Mouse (Mus musculus) gastrocnemius, adult 2 months (tissue): ENCODE results near the gene Ndufb6. TPM values are rescaled to one million over a fixed set of nuclear protein-coding genes. Genes with fewer than 3 reads are reported as not detected.
A peak's percentile ranks its signal among the peaks of the same experiment; 100 is the strongest.
"Not testable (repeated sequence)": the region's sequence is repeated elsewhere in the genome, so short reads cannot be mapped to it uniquely, and the experiment has no call there.

Experiments
- DNase-seq: peaks from one replicate; pipeline ENCODE4 v3.0.0; 2022
- H3K27ac ChIP-seq: fragments of 200-600 bp; 2 replicates; pipeline ENCODE4 v1.8.1; 2022; ENCODE audit warnings: mild to moderate bottlenecking
- H3K4me3 ChIP-seq: fragments of 200-600 bp; 2 replicates; pipeline ENCODE4 v1.8.1; 2022; ENCODE audit warnings: mild to moderate bottlenecking, moderate library complexity
- CTCF ChIP-seq: fragments of 200-600 bp; IDR thresholded peaks from 2 replicates; pipeline ENCODE4 v1.8.1; 2022; ENCODE audit warnings: antibody characterized with exemption, mild to moderate bottlenecking, moderate library complexity
- intact Hi-C: fragments of 180-260 bp; cut with DNase I; formaldehyde crosslinking; loops from one replicate; pipeline ENCODE4 v1.15.1; 2025
- long read RNA-seq, 2 experiments: library from polyadenylated mRNA; stranded (forward); transcript quantifications; one replicate each; pipeline ENCODE4 v2.0.0; 2021
- total RNA-seq, 2 experiments: library from RNA; stranded (reverse); gene quantifications; 2 replicates each; pipeline ENCODE4 v1.2.3; 2021

The Ndufb6 gene
- total RNA-seq: 100 to 1,000 TPM; 249 to 333 TPM
- long read RNA-seq, experiment 1, transcript Ndufb6-201 (4 exons, 659 nt): major isoform, 299 of 303 reads
- long read RNA-seq, experiment 1, partial matches to known transcripts: 3 of 303 reads
- long read RNA-seq, experiment 1, other reads (novel, unspliced or antisense): 1 of 303 reads
- long read RNA-seq, experiment 2, transcript Ndufb6-201 (4 exons, 659 nt): major isoform, 330 of 332 reads
- long read RNA-seq, experiment 2, partial matches to known transcripts: 0 of 332 reads
- long read RNA-seq, experiment 2, other reads (novel, unspliced or antisense): 1 of 332 reads

DNA sequence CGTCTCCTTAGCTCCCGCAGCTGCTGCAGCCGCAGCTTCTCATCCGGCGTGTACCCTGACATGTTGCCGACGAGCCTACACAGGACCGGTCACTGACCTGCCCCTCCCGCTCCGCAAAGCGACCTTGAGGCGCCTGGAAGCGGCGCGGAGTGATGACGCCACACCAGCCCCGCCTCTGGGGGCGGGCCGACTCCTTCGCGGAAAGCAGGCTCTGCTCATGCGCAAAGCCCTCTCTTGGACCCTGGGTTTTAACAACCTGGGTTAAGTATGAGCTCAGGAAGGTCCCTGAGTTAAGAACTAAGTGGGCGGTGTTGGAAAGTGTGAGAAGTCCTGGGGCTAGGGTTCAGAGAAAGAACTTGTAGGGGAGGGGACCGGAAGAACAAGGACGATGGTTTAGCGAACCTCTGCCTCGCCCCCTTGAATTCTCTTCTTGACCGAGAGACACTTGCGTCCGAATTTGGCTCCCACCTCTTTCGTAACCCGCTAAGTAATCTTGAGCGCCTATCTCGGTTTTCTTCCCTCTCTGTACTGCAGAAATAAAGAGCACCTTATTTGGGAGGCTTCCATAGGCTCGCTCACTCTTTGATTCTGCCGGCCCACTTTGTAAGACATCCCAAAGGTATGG, at the start of gene Ndufb6:
TSS of gene Ndufb6 (minus strand) at position 146 of the 625 bp plus-strand sequence.
- H3K4me3 ChIP-seq: peak within 1 kb of the TSS; percentile 100
- no peak for TF ChIP-seq CTCF
- DNase-seq: peak; percentile 97
- peak within 1 kb of the TSS; percentile 95 for H3K27ac ChIP-seq
- intact Hi-C loops: loop anchor here (1.0 to 5.0 kb wide), 3 partner anchors 10 to 137 kb away; partner anchors contain the start of genes Aco1, Ddx58, Smim27 and Topors

DNA sequence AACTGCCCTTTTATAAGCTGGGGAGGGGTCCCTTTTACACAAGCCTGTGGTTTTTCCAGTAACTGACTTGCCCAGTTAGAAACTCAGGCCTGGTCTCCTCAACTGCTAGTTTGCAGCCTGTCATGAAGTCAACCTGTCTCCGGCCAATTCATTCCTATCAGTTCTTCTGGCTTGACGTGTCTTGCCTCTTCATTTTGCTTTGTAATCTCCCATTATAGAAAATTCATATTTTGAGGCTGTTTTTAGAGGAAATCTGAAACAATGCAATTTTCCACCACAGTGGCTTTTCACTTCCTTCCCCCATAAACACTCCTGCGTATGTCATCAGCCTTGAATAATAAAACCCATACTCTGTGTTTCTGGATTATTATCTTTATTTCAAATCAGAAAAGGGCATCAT, 47.9 kb upstream of the Ndufb6 start:
- TF ChIP-seq CTCF: no peak
- DNase-seq: no peak
- Histone ChIP-seq H3K4me3 (no peak overlapping the region), H3K27ac (no peak overlapping the region)
- intact Hi-C loops: no loop called here

GRCm38 (mm10) chr4:40324620-40325019, 45.4 kb upstream of the Ndufb6 start:
- H3K4me3 ChIP-seq: no peak overlapping the region
- no peak for TF ChIP-seq CTCF
- intact Hi-C loops: no loop called here
- DNase-seq: no peak
- H3K27ac ChIP-seq: no peak overlapping the region

GRCm38 (mm10) chr4:40317404-40317803, 38.2 kb upstream of the Ndufb6 start:
- no peak for DNase-seq
- intact Hi-C loops: no loop called here
- no peak overlapping the region for H3K27ac ChIP-seq
- no peak for TF ChIP-seq CTCF
- no peak overlapping the region for H3K4me3 ChIP-seq

DNA sequence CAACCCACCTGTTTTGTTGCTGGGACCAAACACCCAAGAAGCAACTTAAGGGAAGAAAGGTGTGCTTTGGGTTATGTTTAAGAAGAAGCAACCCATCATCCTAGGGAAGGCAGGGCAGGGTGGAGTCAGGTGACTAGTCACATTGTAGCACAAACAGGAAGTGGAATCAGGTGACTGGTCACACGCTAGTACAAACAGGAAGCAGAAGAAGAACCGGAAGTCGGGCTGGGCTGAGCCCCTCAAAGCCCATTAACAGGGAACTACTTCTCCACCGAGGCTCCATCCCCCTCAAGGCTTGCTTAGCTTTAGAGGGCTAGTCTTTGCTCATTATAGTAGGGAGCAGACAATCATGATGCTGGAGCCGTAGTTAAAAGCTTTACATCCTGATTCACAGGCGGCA, 33.8 kb upstream of the Ndufb6 start:
- DNase-seq: no peak
- intact Hi-C loops: no loop called here
- no peak for TF ChIP-seq CTCF
- no peak overlapping the region for H3K4me3 ChIP-seq
- no peak overlapping the region for H3K27ac ChIP-seq

GRCm38 (mm10) chr4:40312213-40312612, 33.0 kb upstream of the Ndufb6 start:
- no peak overlapping the region for H3K27ac ChIP-seq

GRCm38 (mm10) chr4:40310796-40311383, 31.7 kb upstream of the Ndufb6 start:
- intact Hi-C loops: no loop called here
- no peak overlapping the region for H3K4me3 ChIP-seq
- no peak for TF ChIP-seq CTCF
- no peak overlapping the region for H3K27ac ChIP-seq
- DNase-seq: no peak

More at GRCm38 (mm10) chr4:40312213-40312612, 33.0 kb upstream of the Ndufb6 start:
- DNase-seq: no peak
- TF ChIP-seq CTCF: no peak
- intact Hi-C loops: no loop called here
- H3K4me3 ChIP-seq: no peak overlapping the region

- Histone ChIP-seq H3K4me3 (no peak overlapping the region), H3K27ac (no peak overlapping the region)
- no peak for TF ChIP-seq CTCF
- no peak for DNase-seq
- intact Hi-C loops: no loop called here
These were observed 30.5 kb upstream of the Ndufb6 start for GRCm38 (mm10) chr4:40309682-40310081.

DNA sequence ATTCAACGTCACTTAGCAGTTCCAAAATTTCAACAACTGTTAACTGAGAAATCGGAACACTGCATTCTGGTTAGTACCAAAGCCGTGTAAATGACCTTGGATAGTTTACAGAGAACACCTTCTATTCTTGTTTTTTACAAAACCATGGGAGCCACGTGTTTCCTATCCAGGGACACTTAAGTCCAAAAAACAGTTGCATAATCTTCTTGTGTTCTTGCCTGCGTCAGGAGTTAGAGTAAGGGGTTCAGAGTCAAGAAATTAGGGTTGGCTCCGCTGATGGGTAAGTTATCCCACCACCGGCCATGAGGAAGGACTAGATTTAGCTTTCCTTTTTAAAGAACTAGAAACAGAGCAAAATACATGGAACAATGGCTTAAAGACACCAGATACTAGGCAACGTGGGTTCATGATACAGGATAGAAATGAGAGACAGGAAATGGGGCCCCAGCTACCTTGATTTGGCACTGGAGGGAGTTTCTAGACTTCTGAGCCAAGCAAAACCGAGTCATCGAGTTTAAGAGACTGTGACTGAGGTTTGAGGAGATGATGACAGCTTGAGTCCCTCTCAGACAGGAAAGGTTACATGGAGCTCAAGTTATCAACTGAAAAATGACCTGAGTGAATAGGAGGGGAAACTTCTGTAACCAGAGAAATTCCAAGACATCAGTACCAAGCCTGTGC, 23.4 kb upstream of the Ndufb6 start:
- no peak for DNase-seq
- no peak overlapping the region for H3K4me3 ChIP-seq
- intact Hi-C loops: no loop called here
- no peak for TF ChIP-seq CTCF
- no peak overlapping the region for H3K27ac ChIP-seq

GRCm38 (mm10) chr4:40301076-40301789, 22.0 kb upstream of the Ndufb6 start:
- peak; percentile 58 for DNase-seq
- Histone ChIP-seq H3K4me3 (peak overlapping the region; percentile 60), H3K27ac (no peak overlapping the region)
- TF ChIP-seq CTCF: peak; percentile 96
- intact Hi-C loops: loop anchor here (2.0 kb wide), 1 partner anchor 382 kb away; no protein-coding TSS in a partner anchor

GRCm38 (mm10) chr4:40299169-40299568, 19.9 kb upstream of the Ndufb6 start:
- DNase-seq: no peak
- TF ChIP-seq CTCF: no peak
- no peak overlapping the region for H3K27ac ChIP-seq
- H3K4me3 ChIP-seq: no peak overlapping the region
- intact Hi-C loops: no loop called here

DNA sequence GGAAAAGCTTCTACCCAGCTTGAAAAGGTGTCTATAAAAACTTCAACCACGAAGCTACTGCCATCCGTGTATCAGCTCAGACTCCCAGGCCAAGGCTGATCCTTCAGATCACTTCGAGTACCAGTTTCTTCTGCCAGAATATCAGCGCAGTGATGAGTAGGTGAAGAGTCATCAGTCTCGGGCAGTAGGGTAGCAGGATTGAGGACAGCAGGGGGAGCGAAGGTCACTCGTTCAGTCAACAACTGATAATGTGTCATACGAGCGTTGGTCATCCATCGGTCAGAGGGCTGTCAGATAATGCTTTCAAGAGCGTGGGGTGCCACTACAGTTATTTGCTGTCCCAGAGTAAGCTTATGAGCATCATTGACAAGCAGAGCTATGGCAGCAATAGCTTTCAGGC, 12.3 kb upstream of the Ndufb6 start:
- H3K27ac ChIP-seq, DNase-seq, intact Hi-C loops, H3K4me3 ChIP-seq: not testable (repeated sequence)
